Mouse (Mus musculus): Measurements from ENCODE around the gene Crebl2. TPM values are rescaled to one million over a fixed set of nuclear protein-coding genes. Genes with fewer than 3 reads are reported as not detected.

The Crebl2 gene
- total RNA-seq, 2 experiments from 2014 or later, result 31.8 to 36.6 TPM

DNA sequence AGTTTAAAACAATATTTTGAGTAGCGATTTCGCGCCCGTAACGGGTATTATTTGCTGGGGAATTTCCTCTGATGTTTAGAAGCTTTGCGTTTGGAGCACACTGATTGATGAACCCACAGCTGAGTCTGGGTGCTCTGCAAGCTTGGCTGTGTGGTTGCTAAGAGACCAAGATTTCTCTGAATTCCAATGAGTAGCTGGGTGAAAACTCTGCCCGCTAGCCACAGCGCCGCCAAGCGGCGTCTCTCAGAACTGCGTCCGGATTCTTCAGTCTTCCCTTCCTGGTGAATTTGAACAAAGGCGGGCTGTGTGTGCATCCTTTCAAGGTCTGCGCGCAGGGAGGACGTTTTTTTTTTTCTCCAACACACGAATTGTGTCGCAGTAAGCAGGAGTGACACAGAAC lies 33.2 kb downstream of the Crebl2 start:
- intact Hi-C loops (cut with DNase I), result loop anchor here (2.0 to 10.0 kb wide), 2 partner anchors 204 to 438 kb away; no protein-coding TSS in a partner anchor
- DNase-seq (ENCODE audit: low spot score in 2 of 2), result peak; percentile 95 to 97

DNA sequence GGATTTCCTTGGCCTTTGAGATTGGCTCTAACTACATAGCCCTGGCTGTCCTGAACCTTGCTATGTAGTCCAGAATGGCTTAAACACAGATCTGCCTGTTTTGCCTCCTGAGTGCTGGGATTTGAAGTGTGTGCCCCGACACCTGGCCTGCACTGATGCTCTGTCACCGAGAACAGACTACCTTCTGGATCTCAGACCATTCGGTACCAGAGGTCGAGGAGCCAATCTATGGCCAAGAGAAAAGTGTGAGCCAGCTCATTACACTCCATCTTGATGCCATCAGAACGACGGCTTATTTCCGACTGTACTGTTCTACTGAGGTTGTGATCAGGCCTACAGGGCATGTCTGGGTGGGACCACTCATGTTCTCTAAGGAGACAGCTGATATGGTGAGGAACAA lies 36.2 kb downstream of the Crebl2 start:
- no peak for DNase-seq (ENCODE audit: low spot score in 2 of 2)
- intact Hi-C loops (cut with DNase I), result loop anchor here (10.0 kb wide), 1 partner anchor 441 kb away; no protein-coding TSS in a partner anchor

DNA sequence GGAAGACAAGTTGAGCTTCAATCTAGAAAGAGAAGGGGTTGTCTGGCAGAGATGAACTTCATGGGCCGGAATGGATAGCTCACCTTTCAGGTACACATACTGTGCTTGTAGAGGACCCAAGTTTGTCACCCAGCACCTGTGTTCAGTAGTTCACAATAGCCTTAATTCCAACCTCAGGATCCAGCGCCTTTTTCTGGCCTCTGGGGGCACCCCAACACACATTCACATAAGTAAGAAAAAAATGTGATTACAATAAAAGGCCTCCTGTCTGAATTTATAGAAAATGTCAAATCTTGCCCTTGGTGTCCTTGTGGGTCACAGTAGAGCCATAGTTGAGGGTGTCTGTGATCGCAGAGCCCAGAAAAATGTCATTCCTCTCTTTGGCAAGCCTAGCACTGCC lies 37.4 kb downstream of the Crebl2 start:
- intact Hi-C loops (cut with DNase I), result loop anchor here (10.0 kb wide), 1 partner anchor 443 kb away; no protein-coding TSS in a partner anchor

DNA sequence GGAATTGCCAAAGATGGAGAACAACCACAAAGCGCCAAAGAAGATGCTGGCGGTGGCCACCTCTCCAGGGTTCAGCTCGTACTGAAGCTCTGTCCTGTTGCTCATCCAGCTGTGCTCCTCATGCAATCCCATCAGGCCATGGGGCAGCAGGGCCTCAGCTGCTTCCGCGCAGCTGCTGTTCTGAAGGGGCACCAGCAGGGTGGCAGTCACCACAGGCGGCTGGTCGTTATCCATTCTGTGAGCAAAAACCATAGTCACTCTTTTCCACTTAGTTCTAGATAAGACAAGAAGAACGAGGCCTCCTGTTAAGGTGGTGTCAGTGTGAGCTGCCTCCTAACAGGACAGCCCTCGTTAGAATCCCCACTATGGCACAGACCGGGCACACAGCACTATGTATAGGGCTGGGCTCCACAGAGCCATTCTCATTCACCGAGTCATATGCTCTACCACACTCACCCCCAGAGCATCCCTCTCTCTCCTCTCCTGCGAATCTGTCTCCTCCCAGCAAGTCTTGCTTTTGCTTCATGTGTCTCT lies 40.3 kb downstream of the Crebl2 start:
- intact Hi-C loops (cut with DNase I), result loop anchor here (5.0 kb wide), 1 partner anchor 77 kb away; no protein-coding TSS in a partner anchor
- DNase-seq (ENCODE audit: low spot score in 2 of 2), result no peak

More for the DNA sequence above, 37.4 kb downstream of the Crebl2 start:
- DNase-seq (ENCODE audit: low spot score in 2 of 2), result no peak

DNA sequence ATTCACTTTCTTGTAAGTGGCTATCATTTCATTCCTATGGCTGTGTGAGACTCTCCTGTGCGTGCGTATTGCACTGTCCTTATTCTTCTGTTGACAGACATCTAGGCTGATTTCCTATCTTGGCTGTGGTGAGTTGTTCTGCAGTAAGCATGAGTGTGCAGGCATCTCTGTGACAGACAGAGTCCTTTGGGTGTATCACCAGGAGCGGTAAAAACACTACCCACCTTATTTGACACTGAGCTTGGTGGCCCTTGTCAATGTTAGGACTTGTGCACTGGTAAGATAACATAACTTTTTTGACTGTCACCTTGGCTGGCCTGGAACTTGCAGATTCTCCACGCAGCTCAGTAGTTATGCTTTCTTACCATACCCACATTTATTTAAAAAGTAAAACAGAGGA lies 40.9 kb downstream of the Crebl2 start:
- intact Hi-C loops (cut with DNase I), result loop anchor here (5.0 kb wide), 1 partner anchor 76 kb away; no protein-coding TSS in a partner anchor
- DNase-seq (ENCODE audit: low spot score in 2 of 2), result no peak

DNA sequence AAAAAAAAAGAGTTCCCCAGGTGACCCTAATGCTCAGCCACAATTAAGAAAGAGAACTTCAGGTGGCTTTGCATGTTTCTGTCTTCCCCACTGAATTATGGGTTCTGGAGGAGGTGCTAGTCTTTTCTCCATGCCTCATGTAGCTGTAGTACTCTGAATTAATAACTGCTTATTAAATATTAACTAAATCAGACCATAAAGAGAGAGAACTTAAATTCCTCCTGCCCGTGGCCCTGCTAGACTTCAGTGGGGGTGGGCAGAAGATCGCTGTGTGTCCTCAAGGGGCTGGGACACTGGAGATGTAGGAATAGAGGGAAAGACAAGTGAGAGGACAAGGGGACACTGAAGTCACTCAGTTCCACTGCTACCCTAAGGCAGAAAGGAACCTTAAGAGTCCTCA lies 42.3 kb downstream of the Crebl2 start:
- intact Hi-C loops (cut with DNase I), result loop anchor here (5.0 kb wide), 1 partner anchor 75 kb away; no protein-coding TSS in a partner anchor

DNA sequence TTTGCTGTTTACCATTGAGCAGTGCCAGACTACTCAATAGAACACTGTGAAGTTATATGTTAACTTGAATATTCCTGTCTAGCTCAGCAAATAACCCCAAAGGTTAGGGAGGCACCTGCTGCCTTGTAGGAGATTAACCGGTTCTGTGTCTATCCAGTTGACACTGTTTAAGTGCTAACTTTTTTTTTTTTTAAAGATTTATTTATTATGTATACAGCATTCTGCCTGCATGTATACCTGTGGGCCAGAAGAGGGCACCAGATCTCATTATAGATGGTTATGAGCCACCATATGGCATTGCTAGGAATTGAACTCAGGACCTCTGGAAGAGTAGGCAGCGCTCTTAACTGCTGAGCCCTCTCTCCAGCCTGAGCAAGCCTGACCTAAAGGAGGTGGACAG lies 43.1 kb downstream of the Crebl2 start:
- intact Hi-C loops (cut with DNase I), result loop anchor here (5.0 kb wide), 1 partner anchor 74 kb away; no protein-coding TSS in a partner anchor
- no peak for DNase-seq (ENCODE audit: low spot score in 2 of 2)

More for the DNA sequence above, 42.3 kb downstream of the Crebl2 start:
- no peak for DNase-seq (ENCODE audit: low spot score in 2 of 2)

DNA sequence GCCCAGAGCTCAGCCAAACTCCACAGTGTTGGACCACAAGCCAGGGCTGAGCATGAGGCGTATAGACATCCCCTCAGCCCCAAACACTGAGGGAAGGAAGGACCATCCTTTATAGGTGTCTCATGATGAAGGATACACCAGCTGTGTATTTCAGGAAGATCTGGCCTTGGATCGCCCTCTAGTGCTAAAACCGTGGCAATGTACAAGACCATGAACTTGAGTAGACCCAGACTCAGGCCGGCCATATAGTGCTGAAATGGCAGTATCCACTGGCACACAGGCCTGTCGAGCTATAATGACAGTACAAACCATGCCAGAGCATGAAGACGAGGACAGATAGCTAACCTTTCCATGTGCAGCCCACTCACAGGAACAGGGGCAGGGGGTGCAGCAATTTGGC lies 46.8 kb downstream of the Crebl2 start:
- DNase-seq (ENCODE audit: low spot score in 2 of 2), result no peak
- intact Hi-C loops (cut with DNase I), result no loop called here

DNA sequence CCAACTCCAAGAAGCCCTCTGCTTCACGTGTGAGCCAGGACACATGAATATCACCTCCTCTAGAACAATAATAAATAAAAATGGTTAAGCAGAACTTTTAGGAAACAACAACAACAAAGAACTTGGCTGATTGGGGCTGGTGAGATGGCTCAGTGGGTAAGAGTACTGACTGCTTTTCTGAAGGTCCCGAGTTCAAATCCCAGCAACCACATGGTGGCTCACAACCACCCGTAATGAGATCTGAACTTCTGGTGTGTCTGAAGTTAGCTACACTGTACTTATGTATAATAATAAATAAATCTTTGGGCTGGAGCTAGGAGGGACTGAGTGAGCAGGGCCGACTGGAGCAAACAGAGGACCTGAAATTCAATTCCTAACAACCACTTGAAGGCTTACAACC lies 47.3 kb downstream of the Crebl2 start:
- no peak for DNase-seq (ENCODE audit: low spot score in 2 of 2)
- intact Hi-C loops (cut with DNase I), result no loop called here

DNA sequence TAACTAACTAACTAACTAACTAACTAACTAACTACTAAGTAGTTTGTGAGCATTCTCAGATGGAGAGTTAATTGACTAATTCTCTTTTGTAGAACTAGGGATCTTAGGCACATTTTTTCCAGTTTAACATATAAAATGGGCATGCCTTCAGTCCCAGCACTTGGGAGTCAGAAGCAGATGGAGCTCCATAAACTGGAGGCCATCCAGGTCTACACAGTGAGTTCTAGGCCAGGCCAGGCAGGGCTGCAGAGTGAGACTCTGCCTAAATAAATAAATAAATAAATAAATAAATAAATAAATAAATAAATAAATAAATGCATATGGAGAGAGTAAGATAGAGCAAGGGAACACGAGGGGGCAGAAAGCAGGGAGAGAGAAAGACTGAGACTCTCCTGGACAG lies 47.9 kb downstream of the Crebl2 start:
- no peak for DNase-seq (ENCODE audit: low spot score in 2 of 2)
- intact Hi-C loops (cut with DNase I), result no loop called here

DNA sequence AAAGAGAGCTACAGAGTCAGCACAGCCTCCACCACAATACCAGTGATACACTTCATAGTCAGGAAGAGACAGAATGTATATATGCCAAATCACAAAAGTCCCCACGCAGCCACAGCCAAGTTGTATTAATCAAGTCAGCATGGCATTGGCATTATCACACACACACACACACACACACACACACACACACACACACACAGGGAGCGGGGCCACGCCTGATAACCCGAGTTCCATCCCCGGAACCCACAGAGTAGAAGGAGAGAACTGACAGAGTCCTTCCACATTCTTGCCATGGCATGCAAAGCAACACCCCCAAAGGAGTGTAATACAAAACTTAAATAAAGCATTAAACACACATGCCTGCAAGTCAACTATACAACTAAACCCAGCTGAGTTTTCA lies 49.6 kb downstream of the Crebl2 start:
- no peak for DNase-seq (ENCODE audit: low spot score in 2 of 2)
- intact Hi-C loops (cut with DNase I), result no loop called here

DNA sequence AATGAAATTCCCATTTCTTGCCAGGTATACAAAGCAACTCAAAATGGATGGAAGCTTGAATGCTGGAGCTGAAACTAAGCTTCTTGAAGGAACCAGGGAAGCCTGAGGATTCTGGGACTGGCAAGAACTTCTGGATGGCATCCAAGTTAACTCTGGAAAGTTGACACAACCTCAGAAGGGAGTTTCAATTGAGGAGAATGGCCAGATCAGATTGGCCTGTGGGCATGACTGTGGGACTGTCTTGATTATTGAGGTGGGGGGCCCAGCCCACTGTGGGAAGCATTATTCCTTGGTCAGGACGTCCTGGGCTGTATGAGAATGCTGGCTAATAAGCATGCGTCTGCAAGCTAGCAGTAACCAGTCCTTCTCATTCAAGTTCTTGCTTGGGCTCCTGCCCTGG lies 50.1 kb downstream of the Crebl2 start:
- intact Hi-C loops (cut with DNase I), result no loop called here
- no peak for DNase-seq (ENCODE audit: low spot score in 2 of 2)

DNA sequence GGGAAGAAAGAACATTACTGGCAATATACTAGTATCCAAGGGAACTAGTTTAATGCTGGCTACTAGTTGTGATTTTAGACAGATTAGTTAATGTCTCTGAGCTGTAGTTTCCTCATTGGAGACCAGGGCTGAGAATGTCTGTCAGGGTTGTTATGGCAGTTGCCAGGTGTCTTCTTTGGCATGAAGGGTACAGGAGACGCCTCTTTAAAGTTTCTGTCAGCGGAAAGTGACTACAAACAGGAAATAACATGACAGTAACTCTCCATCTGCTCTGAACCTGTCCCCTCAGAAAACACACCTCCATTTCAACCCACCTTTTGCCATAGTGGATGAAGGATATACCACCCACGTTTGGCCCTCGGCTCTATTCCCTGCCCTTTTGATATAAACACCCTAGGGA lies 53.7 kb downstream of the Crebl2 start:
- intact Hi-C loops (cut with DNase I), result no loop called here
- DNase-seq (ENCODE audit: low spot score in 2 of 2), result no peak

DNA sequence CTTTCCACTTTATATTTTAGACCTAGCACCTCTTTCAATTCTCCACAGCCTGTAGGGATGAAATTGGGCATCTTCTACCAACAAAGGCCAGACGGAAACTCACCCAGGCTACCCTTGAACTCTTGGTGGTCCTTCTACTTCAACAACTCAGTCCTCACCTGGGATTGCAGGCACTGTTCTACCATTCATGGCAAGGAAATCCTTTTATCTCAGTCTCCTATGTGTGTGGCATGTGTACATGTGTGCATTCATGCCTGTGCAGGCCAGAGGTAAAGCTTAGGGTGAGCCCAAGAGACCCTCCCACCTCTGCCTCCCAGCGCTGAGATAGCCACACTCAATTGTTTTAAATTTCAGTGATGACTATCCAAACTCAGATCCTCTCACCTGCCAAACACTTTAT lies 55.6 kb downstream of the Crebl2 start:
- no peak for DNase-seq (ENCODE audit: low spot score in 2 of 2)
- intact Hi-C loops (cut with DNase I), result no loop called here

DNA sequence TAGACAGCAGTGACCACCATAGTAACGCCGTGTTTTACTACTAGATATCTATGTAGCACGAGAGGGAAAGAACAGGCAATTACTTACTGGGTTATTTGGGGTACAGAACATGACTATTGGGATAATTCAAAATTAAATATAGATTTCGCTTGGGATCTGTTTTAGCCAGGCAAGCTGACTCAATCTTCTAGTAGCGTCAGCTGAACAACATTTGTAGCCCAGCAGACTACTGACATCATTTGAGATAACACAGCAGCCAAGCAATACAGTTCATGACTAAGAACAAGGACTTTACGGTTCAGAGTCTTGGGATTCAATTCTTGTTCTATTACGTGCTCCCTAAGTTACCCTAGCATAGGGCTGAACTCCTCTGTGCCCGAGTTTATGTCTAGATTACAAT lies 56.5 kb downstream of the Crebl2 start:
- DNase-seq (ENCODE audit: low spot score in 2 of 2), result no peak
- intact Hi-C loops (cut with DNase I), result loop anchor here (2.0 kb wide), 1 partner anchor 34 kb away; the partner anchor contains the start of gene Cdkn1b

DNA sequence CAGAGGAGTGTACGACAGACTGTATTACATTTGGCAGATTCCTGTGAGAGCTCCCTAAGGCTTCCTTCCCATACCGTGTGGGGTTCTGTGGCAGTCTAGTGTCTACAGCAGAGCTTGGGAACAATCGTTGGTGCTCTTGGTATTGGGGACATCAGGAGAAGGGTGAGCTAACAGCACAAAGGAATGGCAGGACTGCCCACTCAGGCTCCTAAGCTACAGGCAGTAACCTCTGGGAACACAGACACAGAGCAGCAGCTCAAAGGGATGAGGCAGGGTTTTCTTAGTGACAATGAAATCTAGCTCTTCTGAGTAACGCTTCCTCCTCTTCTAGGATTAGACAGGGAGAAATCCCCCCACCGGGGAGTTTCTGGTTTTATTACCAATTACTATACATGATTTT lies 57.1 kb downstream of the Crebl2 start:
- intact Hi-C loops (cut with DNase I), result loop anchor here (2.0 kb wide), 1 partner anchor 34 kb away; the partner anchor contains the start of gene Cdkn1b
- DNase-seq (ENCODE audit: low spot score in 2 of 2), result peak; percentile 38 to 41

DNA sequence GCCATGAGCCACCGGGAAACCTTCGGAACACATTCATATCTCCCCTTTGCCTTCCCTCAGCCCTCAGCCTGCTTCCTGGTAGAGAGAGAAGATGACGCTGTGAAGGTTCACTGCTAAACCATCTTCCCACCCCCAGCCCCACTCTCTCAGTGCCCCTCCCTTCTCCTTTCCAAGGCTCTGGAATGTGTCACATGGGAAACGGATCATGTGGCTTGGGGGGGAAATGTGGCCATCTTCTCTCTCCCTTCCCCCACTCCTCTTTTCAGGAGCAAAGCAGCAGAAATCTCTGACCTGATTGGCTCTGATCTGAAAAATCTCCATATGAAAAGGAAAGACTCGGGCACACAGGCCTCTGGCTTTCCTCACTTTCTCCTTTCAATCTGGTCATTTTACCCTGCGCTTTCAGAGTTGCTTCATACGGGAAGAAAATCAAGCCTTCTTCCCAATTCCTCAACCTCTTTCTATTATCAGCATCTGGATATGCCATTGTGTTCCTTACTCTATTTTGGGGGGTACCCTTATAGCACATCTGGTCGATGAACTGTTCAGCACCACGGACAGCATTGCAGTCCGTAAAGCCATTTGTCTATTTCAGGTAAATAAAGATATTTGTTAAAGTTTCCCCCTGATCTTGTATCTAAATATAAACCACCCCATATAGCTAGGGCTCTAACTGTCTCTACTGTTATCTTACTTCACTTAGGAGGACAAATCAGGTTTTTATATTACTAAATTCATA lies 57.9 kb downstream of the Crebl2 start:
- DNase-seq (ENCODE audit: low spot score in 2 of 2), result peak; percentile 83 to 85
- intact Hi-C loops (cut with DNase I), result loop anchor here (2.0 kb wide), 1 partner anchor 33 kb away; the partner anchor contains the start of gene Cdkn1b

DNA sequence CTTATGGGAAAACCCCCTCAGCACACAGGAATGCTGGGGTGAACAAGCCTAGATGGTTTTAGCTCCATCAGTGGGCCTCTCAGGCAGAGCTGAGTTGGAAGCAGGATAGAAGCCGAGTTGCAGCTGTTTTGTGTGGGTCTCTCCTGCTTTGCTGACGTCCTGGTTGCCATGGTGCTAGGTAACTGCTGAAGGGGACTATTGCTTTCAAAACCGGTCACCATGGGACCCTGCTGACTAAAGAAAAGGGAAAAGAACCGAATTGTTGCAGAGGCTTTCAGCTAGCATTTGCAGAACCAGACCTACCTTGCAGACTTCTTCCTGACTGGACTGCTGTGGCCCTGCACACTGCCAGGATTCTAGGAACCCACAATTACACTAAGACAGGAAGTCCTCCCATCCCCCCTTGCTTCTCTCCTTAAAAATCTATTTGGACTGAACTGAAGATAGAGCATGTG lies 58.6 kb downstream of the Crebl2 start:
- intact Hi-C loops (cut with DNase I), result no loop called here
- DNase-seq (ENCODE audit: low spot score in 2 of 2), result peak; percentile 66 to 67

DNA sequence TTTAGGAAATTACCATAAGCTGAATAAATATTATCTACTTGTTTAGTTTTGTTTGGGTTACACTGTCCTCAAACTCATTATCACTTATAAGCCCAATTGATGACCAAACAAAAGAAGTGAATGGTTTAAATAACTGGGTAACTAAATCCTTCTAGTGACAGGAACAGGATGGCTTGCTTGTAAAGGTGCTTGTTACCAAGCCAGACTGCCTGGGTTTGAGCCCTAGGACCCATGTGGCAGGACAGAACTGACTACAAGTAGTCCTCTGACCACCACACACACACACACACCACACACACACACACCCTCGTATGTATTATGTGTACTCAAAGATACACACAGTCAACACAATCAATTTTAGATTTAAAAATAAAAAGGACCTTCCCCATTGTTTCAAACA lies 59.8 kb downstream of the Crebl2 start:
- intact Hi-C loops (cut with DNase I), result no loop called here
- DNase-seq (ENCODE audit: low spot score in 2 of 2), result no peak

DNA sequence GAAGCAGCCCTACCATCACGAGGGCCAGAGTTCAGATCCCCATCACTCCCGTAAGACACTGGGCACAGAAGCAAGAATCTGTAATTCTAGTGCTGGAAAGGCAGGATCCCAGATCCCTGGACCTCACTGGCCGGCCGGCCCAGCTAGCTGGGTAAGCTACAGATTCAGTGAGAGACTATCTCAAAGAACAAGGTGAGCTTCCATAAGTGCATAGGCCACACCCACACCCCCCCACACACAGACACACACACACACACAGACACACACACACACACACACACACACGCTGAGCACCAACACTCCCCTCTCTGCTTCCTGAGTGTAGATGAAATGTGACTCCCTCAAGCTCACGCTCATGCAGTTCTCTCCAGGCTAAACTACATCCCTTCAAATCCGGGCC lies 60.5 kb downstream of the Crebl2 start:
- intact Hi-C loops (cut with DNase I), result no loop called here
- no peak for DNase-seq (ENCODE audit: low spot score in 2 of 2)

Data from left cerebral cortex, postnatal 36 days (tissue).